ENCODE assay signal across 14 mouse cellular contexts in genomic region chr12:31179536-31179935, GRCm38 (mm10).
"Had no signal": no experiment of that assay in that cellular context is flagged by ENCODE, and none has a peak within 500 bp of the region (broad histone marks: within the 10 kb centered on the region; RNA-seq: fewer than 3 reads in every experiment).

No protein-coding gene starts in this region.

- H3K4me1 ChIP-seq: liver, embryonic 13.5 days; neural tube, embryonic 15.5 days had no signal

- H3K4me2 ChIP-seq: intestine, embryonic 15.5 days; limb, embryonic 12.5 days; liver, embryonic 13.5 days; neural tube, embryonic 15.5 days had no signal

- H3K9me3 ChIP-seq: intestine, embryonic 15.5 days; liver, embryonic 13.5 days; midbrain, embryonic 10.5 days; neural tube, embryonic 15.5 days had no signal

- ATAC-seq: intestine, embryonic 15.5 days; lung, postnatal 0 days had no signal

- H3K27ac ChIP-seq: intestine, embryonic 15.5 days; layer of hippocampus, adult 2 months; limb, embryonic 12.5 days; liver, embryonic 13.5 days; midbrain, embryonic 10.5 days; neural tube, embryonic 15.5 days had no signal

- DNase-seq: liver, embryonic 13.5 days; lung, adult 2 months; lung, postnatal 36 days; midbrain, embryonic 14.5 days; right cerebral cortex, adult 18-20 months; right cerebral cortex, postnatal 25 days; thymus, postnatal 36 days had no signal

- H3K4me3 ChIP-seq: intestine, embryonic 15.5 days; layer of hippocampus, adult 2 months; limb, embryonic 12.5 days; liver, embryonic 13.5 days; midbrain, embryonic 10.5 days; myocyte; neural tube, embryonic 15.5 days had no signal

- H3K27me3 ChIP-seq: intestine, embryonic 15.5 days; limb, embryonic 12.5 days; liver, embryonic 13.5 days; neural tube, embryonic 15.5 days had no signal

- H3K9ac ChIP-seq: intestine, embryonic 15.5 days; limb, embryonic 12.5 days; liver, embryonic 13.5 days; neural tube, embryonic 15.5 days had no signal

- H3K36me3 ChIP-seq: intestine, embryonic 15.5 days; limb, embryonic 12.5 days; liver, embryonic 13.5 days; midbrain, embryonic 10.5 days; neural tube, embryonic 15.5 days had no signal
